In genomic region chr12:60214002-60214401, GRCm38 (mm10) we compare ENCODE assay signal across 12 mouse cellular contexts.
"Had no signal": no experiment of that assay in that cellular context is flagged by ENCODE, and none has a peak within 500 bp of the region (broad histone marks: within the 10 kb centered on the region; RNA-seq: fewer than 3 reads in every experiment).

No protein-coding gene starts in this region.

- DNase-seq: gastrocnemius, postnatal 14 days; gastrocnemius, postnatal 36 days; heart, adult 11 months; heart, adult 2 months; heart, postnatal 14 days; heart, postnatal 36 days; kidney, adult 11 months; kidney, adult 2 months; kidney, adult 9 months; kidney, postnatal 14 days; kidney, postnatal 36 days; liver had no signal
